Mouse (Mus musculus): ENCODE measurements around the gene Smim22. TPM values are rescaled to one million over a fixed set of nuclear protein-coding genes. Genes with fewer than 3 reads are reported as not detected.

Gene Smim22
- polyA plus RNA-seq, 1 experiment from 2014 or later, result 46.8 TPM

Other genes starting within 250 kb of the Smim22 start
- 90.4 and 93.4 TPM in 2 replicates for gene Cdip1, start 217.0 kb upstream of the Smim22 start, polyA plus RNA-seq (2015; fragmentation: Nextera tagmentation; extraction: Ambion mirVana)
- 0.62 and 1.4 TPM in 2 replicates for gene 4930562C15Rik, start 171.9 kb upstream of the Smim22 start, polyA plus RNA-seq (2015; fragmentation: Nextera tagmentation; extraction: Ambion mirVana)
- gene Ubald1, start 127.0 kb upstream of the Smim22 start, polyA plus RNA-seq (2015; fragmentation: Nextera tagmentation; extraction: Ambion mirVana), result 38.2 and 43.1 TPM in 2 replicates
- 97.9 and 99.3 TPM in 2 replicates for gene Mgrn1, start 121.0 kb upstream of the Smim22 start, polyA plus RNA-seq (2015; fragmentation: Nextera tagmentation; extraction: Ambion mirVana)
- 144 and 152 TPM in 2 replicates for gene Nudt16l1, start 68.5 kb upstream of the Smim22 start, polyA plus RNA-seq (2015; fragmentation: Nextera tagmentation; extraction: Ambion mirVana)
- 55.3 and 55.4 TPM in 2 replicates for gene Anks3, start 43.1 kb upstream of the Smim22 start, polyA plus RNA-seq (2015; fragmentation: Nextera tagmentation; extraction: Ambion mirVana)
- gene Sept12, start 9.4 kb upstream of the Smim22 start, polyA plus RNA-seq (2015; fragmentation: Nextera tagmentation; extraction: Ambion mirVana), result 0.21 TPM in 1 of 2 replicates, not detected in the other
- gene Rogdi, start 6.3 kb downstream of the Smim22 start, polyA plus RNA-seq (2015; fragmentation: Nextera tagmentation; extraction: Ambion mirVana), result 58.8 and 62.4 TPM in 2 replicates
- gene Glyr1, start 42.6 kb downstream of the Smim22 start, polyA plus RNA-seq (2015; fragmentation: Nextera tagmentation; extraction: Ambion mirVana), result 145 and 150 TPM in 2 replicates
- gene Ubn1, start 42.8 kb downstream of the Smim22 start, polyA plus RNA-seq (2015; fragmentation: Nextera tagmentation; extraction: Ambion mirVana), result 15.5 and 17.9 TPM in 2 replicates
- gene Ppl, start 125.1 kb downstream of the Smim22 start, polyA plus RNA-seq (2015; fragmentation: Nextera tagmentation; extraction: Ambion mirVana), result 8.7 and 9.3 TPM in 2 replicates
- 0.65 and 0.78 TPM in 2 replicates for gene Sec14l5, start 139.8 kb downstream of the Smim22 start, polyA plus RNA-seq (2015; fragmentation: Nextera tagmentation; extraction: Ambion mirVana)
- gene Nagpa, start 196.7 kb downstream of the Smim22 start, polyA plus RNA-seq (2015; fragmentation: Nextera tagmentation; extraction: Ambion mirVana), result 22.1 and 23.5 TPM in 2 replicates
- 60.9 and 81.8 TPM in 2 replicates for gene AU021092, start 215.0 kb downstream of the Smim22 start, polyA plus RNA-seq (2015; fragmentation: Nextera tagmentation; extraction: Ambion mirVana)
- gene Alg1, start 226.3 kb downstream of the Smim22 start, polyA plus RNA-seq (2015; fragmentation: Nextera tagmentation; extraction: Ambion mirVana), result 32.7 and 34.1 TPM in 2 replicates
- gene Eef2kmt, start 248.7 kb downstream of the Smim22 start, polyA plus RNA-seq (2015; fragmentation: Nextera tagmentation; extraction: Ambion mirVana), result 24.8 and 30.5 TPM in 2 replicates